In the genomic region with DNA sequence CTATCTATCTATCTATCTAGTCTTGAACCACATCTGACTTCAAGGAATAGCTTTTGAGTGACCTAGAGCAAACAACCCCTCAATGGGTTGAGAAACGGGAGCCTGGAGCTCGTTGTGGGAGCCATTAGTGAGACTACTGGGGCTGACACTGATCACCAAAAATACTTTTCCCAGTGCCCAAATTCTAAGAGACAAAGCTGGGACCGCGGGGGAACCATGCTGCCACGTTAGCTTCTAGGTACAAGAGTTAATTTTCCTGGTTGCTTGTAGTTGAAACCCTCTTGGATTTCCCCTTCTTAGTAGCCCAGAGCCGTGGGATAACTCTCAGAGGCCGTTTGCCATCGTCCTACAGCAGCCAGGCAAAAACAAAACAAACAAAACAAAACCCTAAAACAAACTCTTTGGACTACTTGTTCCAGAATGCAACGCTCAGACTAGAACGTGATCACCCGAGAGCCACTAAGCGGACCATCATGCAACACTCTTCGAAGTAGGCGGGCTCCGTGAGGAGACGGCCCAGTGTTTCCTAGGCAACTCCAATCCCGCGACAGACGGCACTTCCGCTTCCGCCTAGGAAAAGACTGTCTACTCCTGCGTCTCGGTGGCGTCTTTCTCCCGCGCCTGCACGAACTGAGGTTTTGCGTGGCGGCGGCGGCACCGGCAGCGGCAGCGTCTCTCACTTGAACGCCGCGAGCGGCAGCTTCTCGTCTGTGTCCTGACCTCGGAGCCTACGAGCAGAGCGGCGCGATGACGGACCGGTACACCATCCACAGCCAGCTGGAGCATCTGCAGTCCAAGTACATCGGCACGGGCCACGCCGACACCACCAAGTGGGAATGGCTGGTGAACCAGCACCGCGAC, we compare ENCODE assay signal across 8 mouse cellular contexts. TPM values are rescaled to one million over a fixed set of nuclear protein-coding genes. Genes with fewer than 3 reads are reported as not detected.
DNase-seq lines count a peak whose midpoint lies in the region; ATAC-seq lines count a peak whose summit lies in the region.

No protein-coding gene starts in this region.

- no peaks in the 10 kb centered on the region for H3K9me3 ChIP-seq in hindbrain, embryonic 11.5 days (ENCODE audit: control insufficient read depth, low read length)

- H3K4me3 ChIP-seq in hindbrain, embryonic 11.5 days (ENCODE audit: low read depth, low read length), result peak overlapping the region; percentile 92

- H3K9ac ChIP-seq in hindbrain, embryonic 11.5 days (ENCODE audit: low read depth, low read length), result peak overlapping the region; percentile 81

- no peak overlapping the region for H3K27ac ChIP-seq in hindbrain, embryonic 11.5 days (ENCODE audit: low read depth, low read length)

- ATAC-seq in hindbrain, embryonic 11.5 days (ENCODE audit: low FRiP score), result peak; percentile 99

- no peaks in the 10 kb centered on the region for H3K27me3 ChIP-seq in hindbrain, embryonic 11.5 days (ENCODE audit: control insufficient read depth, insufficient read depth, low read length)

- no peaks in the 10 kb centered on the region for H3K36me3 ChIP-seq in hindbrain, embryonic 11.5 days (ENCODE audit: control insufficient read depth, insufficient read depth, low read length)

- peak overlapping the region; percentile 62 for H3K4me2 ChIP-seq in hindbrain, embryonic 11.5 days (replicated peaks; ENCODE audit: low read depth, low read length)

- 4% methylated on average over 52 of the region's 52 CpGs for WGBS in hindbrain, embryonic 11.5 days

- 0 out of 2 replicates have a peak, but pooled peaks cover 4% of the 10 kb centered on the region for H3K4me1 ChIP-seq in hindbrain, embryonic 11.5 days (replicated peaks; ENCODE audit: control insufficient read depth, insufficient read depth, low read length)

- DNase-seq in Muller cell, postnatal 12 days (ENCODE audit: inconsistent ontology term), result peak; percentile 94
- peak; percentile 96 for DNase-seq in cerebellum, adult 9-11 months
- peak; percentile 96 to 98 for DNase-seq in frontal cortex, adult 2 months (ENCODE audit: extremely low spot score in 1 of 2, low spot score in 1 of 2)
- peak; percentile 96 for DNase-seq in hindbrain, embryonic 11.5 days (ENCODE audit: low spot score)
- DNase-seq in layer of hippocampus, postnatal 10 days (ENCODE audit: low spot score in 2 of 2), result peak; percentile 95
- DNase-seq in lung, postnatal 10 days, result peak; percentile 98
- DNase-seq in ovary, postnatal 36 days (ENCODE audit: low spot score), result peak; percentile 90
- peak; percentile 93 for DNase-seq in thymus, postnatal 25 days

RNA-seq across cellular contexts. Expression of a gene that starts 3.0 kb away (rescaled TPM):
- polyA plus RNA-seq in frontal cortex, adult 2 months (2012; rRNA removed), result 20.8 and 23.9 TPM in 2 replicates
- 38.3 and 40.7 TPM in 2 replicates for polyA plus RNA-seq in hindbrain, embryonic 11.5 days (2014; fragmentation: Nextera tagmentation; extraction: Ambion mirVana)
- total RNA-seq in layer of hippocampus, postnatal 10 days (2021), result 1 to 10 TPM; 8.4 to 9.9 TPM

RNA-seq across cellular contexts. Expression of a gene that starts 44.0 kb away (rescaled TPM):
- polyA plus RNA-seq in frontal cortex, adult 2 months (2012; rRNA removed), result 0.16 and 0.19 TPM in 2 replicates
- polyA plus RNA-seq in hindbrain, embryonic 11.5 days (2014; fragmentation: Nextera tagmentation; extraction: Ambion mirVana), result 1.4 and 2.7 TPM in 2 replicates
- total RNA-seq in layer of hippocampus, postnatal 10 days (2021), result under 1 TPM; 0.36 to 0.71 TPM

RNA-seq across cellular contexts. Expression of a gene that starts 52.2 kb away (rescaled TPM):
- polyA plus RNA-seq in frontal cortex, adult 2 months (2012; rRNA removed), result 21.4 and 25.9 TPM in 2 replicates
- 94.8 and 98.9 TPM in 2 replicates for polyA plus RNA-seq in hindbrain, embryonic 11.5 days (2014; fragmentation: Nextera tagmentation; extraction: Ambion mirVana)
- 10 to 100 TPM; 33.5 to 45.3 TPM for total RNA-seq in layer of hippocampus, postnatal 10 days (2021)
